Comparison of ENCODE assay signal across 8 mouse cellular contexts in the genomic region with DNA sequence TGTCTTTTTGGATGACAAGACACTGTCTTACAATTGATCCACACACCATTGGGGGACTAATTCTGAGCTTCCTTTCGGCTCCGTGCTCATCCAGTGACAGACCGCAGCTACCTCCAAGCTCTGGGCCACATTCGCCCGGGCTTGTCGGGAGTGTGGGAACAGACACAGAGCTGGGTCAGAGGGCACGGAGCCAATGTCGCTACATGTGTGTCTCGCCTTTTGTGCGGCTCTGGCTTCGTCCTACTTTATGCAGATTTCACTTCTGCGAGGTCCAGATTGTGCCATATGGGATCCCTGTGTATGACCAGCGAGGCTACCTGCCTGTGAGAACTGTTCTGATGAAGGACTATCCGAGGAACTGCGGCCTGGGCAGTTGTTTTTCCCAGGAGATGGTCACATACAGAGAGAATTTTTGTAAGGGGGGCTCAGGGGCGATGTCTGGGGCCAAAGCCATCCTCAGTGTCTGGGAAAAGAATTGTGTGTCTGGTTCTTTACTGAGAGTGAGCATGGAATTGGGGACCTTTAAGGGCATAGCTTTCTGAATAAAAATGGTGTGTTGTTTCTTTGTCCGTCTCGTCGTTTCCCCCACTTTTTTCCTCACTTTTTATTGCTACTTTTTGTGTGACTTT.
A peak's percentile ranks its signal among the peaks of the same experiment; 100 is the strongest.
DNase-seq lines count a peak whose midpoint lies in the region; ATAC-seq lines count a peak whose summit lies in the region.
"Had no signal": no experiment of that assay in that cellular context is flagged by ENCODE, and none has a peak within 500 bp of the region (broad histone marks: within the 10 kb centered on the region; RNA-seq: fewer than 3 reads in every experiment).

No protein-coding gene starts in this region.

- no peaks in the 10 kb centered on the region for H3K9me3 ChIP-seq in embryonic facial prominence, embryonic 14.5 days (ENCODE audit: control insufficient read depth, low read length)
- no peaks in the 10 kb centered on the region for H3K9me3 ChIP-seq in midbrain, embryonic 10.5 days (replicated peaks)

- H3K36me3 ChIP-seq in embryonic facial prominence, embryonic 14.5 days (ENCODE audit: control insufficient read depth, insufficient read depth, low read length), result no peaks in the 10 kb centered on the region
- no peaks in the 10 kb centered on the region for H3K36me3 ChIP-seq in midbrain, embryonic 10.5 days

- no peak overlapping the region for H3K27ac ChIP-seq in embryonic facial prominence, embryonic 14.5 days (replicated peaks; ENCODE audit: low read depth, low read length)
- peak overlapping the region; percentile 80 for H3K27ac ChIP-seq in midbrain, embryonic 10.5 days (replicated peaks)

- no peak overlapping the region for H3K4me2 ChIP-seq in embryonic facial prominence, embryonic 14.5 days (ENCODE audit: low read depth, low read length)

- no peaks in the 10 kb centered on the region for H3K4me1 ChIP-seq in embryonic facial prominence, embryonic 14.5 days (ENCODE audit: control insufficient read depth, insufficient read depth, low read length)
- peaks cover 22% of the 10 kb centered on the region for H3K4me1 ChIP-seq in midbrain, embryonic 10.5 days

- DNase-seq in ES-CJ7 (ENCODE audit: low read depth, low spot score), result peak; percentile 28
- DNase-seq in brain, adult 2 months (ENCODE audit: low read depth, low spot score), result peak; percentile 83
- DNase-seq in embryonic facial prominence, embryonic 14.5 days (ENCODE audit: low spot score), result peak; percentile 11
- DNase-seq in midbrain, embryonic 10.5 days (ENCODE audit: low spot score), result peak; percentile 24
- DNase-seq in kidney, postnatal 14 days, result no peak
- DNase-seq in thymus, postnatal 4 days, result no peak
- DNase-seq in left cerebral cortex, adult 8-10 months (ENCODE audit: low spot score in 2 of 2), result no peak
- DNase-seq: lung, postnatal 36 days had no signal

- no peak overlapping the region for H3K4me3 ChIP-seq in embryonic facial prominence, embryonic 14.5 days (ENCODE audit: low read depth, low read length)
- H3K4me3 ChIP-seq in midbrain, embryonic 10.5 days, result no peak overlapping the region

- H3K9ac ChIP-seq in embryonic facial prominence, embryonic 14.5 days (ENCODE audit: low read depth, low read length), result no peak overlapping the region

- ATAC-seq in embryonic facial prominence, embryonic 14.5 days (ENCODE audit: low read depth), result no peak; the same call in 1 of the 2 replicates

- H3K27me3 ChIP-seq in embryonic facial prominence, embryonic 14.5 days (replicated peaks; ENCODE audit: control insufficient read depth, insufficient read depth, low read length), result no peaks in the 10 kb centered on the region
- no peaks in the 10 kb centered on the region for H3K27me3 ChIP-seq in midbrain, embryonic 10.5 days (ENCODE audit: low read depth, poor library complexity, severe bottlenecking)

- WGBS in embryonic facial prominence, embryonic 14.5 days, result 61% methylated on average over 19 of the region's 19 CpGs
- 69% methylated on average over 19 of the region's 19 CpGs for WGBS in midbrain, embryonic 10.5 days

Comparison
In these comparisons a context has a peak if more than half of its experiments do, and no peak if none do; other contexts are left out.
1. DNase-seq: peak in ES-CJ7 (single experiment), brain, adult 2 months (single experiment), embryonic facial prominence, embryonic 14.5 days (single experiment) and midbrain, embryonic 10.5 days (single experiment); none in kidney, postnatal 14 days (single experiment), thymus, postnatal 4 days (single experiment) and left cerebral cortex, adult 8-10 months (0 of 2).